Mouse (Mus musculus): ENCODE measurements around the gene Cckbr.
"Not testable (repeated sequence)": the region's sequence is repeated elsewhere in the genome, so short reads cannot be mapped to it uniquely, and the experiment has no call there.

Cckbr gene

GRCm38 (mm10) chr7:105437979-105438772 lies 12.6 kb downstream of the Cckbr start:
- no peak for DNase-seq

- no peak for DNase-seq
These were observed 15.9 kb downstream of the Cckbr start for GRCm38 (mm10) chr7:105441426-105441825.

GRCm38 (mm10) chr7:105445076-105445475 lies 19.5 kb downstream of the Cckbr start:
- DNase-seq = peak; percentile 2

- not testable (repeated sequence) for DNase-seq
These were observed 27.8 kb downstream of the Cckbr start for GRCm38 (mm10) chr7:105453345-105453744.

- DNase-seq = no peak
These were observed 33.0 kb downstream of the Cckbr start for GRCm38 (mm10) chr7:105458546-105458945.

- DNase-seq = not testable (repeated sequence)
These were observed 40.0 kb downstream of the Cckbr start for GRCm38 (mm10) chr7:105465505-105465904.

- no peak for DNase-seq
These were observed 47.1 kb downstream of the Cckbr start for GRCm38 (mm10) chr7:105472607-105473006.

- DNase-seq = no peak
These were observed 49.3 kb downstream of the Cckbr start for GRCm38 (mm10) chr7:105474771-105475315.

GRCm38 (mm10) chr7:105475396-105475949 lies 49.9 kb downstream of the Cckbr start:
- peak; percentile 42 for DNase-seq

- DNase-seq = no peak
These were observed 51.3 kb downstream of the Cckbr start for GRCm38 (mm10) chr7:105476683-105477432.

- no peak for DNase-seq
These were observed 51.8 kb downstream of the Cckbr start for GRCm38 (mm10) chr7:105477433-105477700.

GRCm38 (mm10) chr7:105477841-105478240 lies 52.3 kb downstream of the Cckbr start:
- peak; percentile 68 for DNase-seq

GRCm38 (mm10) chr7:105478344-105478743 lies 52.8 kb downstream of the Cckbr start:
- no peak for DNase-seq

GRCm38 (mm10) chr7:105479232-105479631 lies 53.7 kb downstream of the Cckbr start:
- DNase-seq = no peak

GRCm38 (mm10) chr7:105480081-105480480 lies 54.5 kb downstream of the Cckbr start:
- no peak for DNase-seq

GRCm38 (mm10) chr7:105480561-105481504 lies 55.3 kb downstream of the Cckbr start:
- peak; percentile 62 for DNase-seq

- DNase-seq = peak; percentile 83
These were observed 56.2 kb downstream of the Cckbr start, which contains the start of gene Cavin3 for GRCm38 (mm10) chr7:105481505-105482411. Cavin3 (minus strand) TSS chr7:105482300.

- DNase-seq = peak; percentile 47
These were observed 56.9 kb downstream of the Cckbr start for GRCm38 (mm10) chr7:105482426-105482825.

- peak; percentile 34 for DNase-seq
These were observed 59.5 kb downstream of the Cckbr start for GRCm38 (mm10) chr7:105485029-105485428.

- DNase-seq = no peak
These were observed 61.8 kb downstream of the Cckbr start for GRCm38 (mm10) chr7:105487104-105487876.
